Mouse (Mus musculus): ENCODE results near the gene Pdpk1.

Pdpk1 gene

DNA sequence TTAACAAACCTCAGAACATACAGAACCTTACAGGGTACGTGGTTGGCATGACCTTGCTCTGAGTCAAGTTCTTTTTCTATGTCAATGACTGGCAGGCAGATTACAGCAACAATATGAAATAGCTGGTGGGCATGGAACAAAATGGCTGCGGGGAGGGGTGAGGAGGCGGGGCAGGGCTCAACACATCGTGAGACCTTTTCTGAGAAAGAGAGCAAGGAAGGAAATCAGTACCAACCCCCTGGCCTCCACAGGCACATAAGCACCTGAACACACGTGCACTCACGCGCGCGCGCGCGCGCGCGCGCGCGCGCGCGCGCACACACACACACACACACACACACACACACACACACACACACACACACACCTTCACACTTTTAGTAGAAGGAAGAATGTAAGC, 120.2 kb downstream of the Pdpk1 start:
- no peak for DNase-seq

DNA sequence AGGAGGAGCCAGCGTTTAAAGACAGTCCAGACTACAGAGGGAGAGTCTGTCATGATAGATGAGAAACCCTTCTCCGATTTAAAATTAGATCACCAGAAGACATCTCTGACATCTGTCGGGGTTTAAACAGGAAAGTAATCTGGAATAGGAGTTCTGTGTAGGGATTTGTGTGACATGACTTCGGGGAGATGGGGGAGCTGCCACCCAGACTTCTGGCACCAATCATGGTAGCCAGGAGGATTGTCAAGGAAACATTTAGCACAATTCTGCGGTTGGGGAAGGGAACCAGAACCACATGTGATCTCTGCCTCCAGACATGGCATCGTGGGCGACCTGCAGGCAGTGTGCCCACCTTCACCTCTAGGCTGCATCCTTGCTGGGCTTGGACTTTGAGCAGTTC, 121.2 kb downstream of the Pdpk1 start:
- no peak for DNase-seq
